Mouse (Mus musculus) gastrocnemius, postnatal 10 days (tissue): Measurements from ENCODE around the gene Ssx2ip. TPM values are rescaled to one million over a fixed set of nuclear protein-coding genes. Genes with fewer than 3 reads are reported as not detected.

Experiments used
- microRNA-seq, 2 experiments: library from miRNA; unstranded; fragments of <30 nt; microRNA quantifications; one replicate each; pipeline ENCODE4 v1.2.0; 2021
- total RNA-seq, 2 experiments: library from RNA; stranded (reverse); gene quantifications; 2 replicates each; pipeline ENCODE4 v1.2.3; 2021

Gene Ssx2ip
- total RNA-seq, 2 experiments from 2014 or later, result 16.2 to 17.5 TPM

Small RNA genes lying within 50 kb of the gene (microRNA-seq; reads per million reads assigned to microRNA genes)
- gene Gm22901, result 0 reads per million in 2 experiments

Other genes with a start within 250 kb of the Ssx2ip start
- gene Lpar3, start 183.7 kb upstream of the Ssx2ip start, total RNA-seq, result under 1 TPM; 0.21 to 0.95 TPM
- gene Ctbs, start 45.2 kb downstream of the Ssx2ip start, total RNA-seq, result 1 to 10 TPM; 6.5 to 7.4 TPM
- gene Spata1, start 95.1 kb downstream of the Ssx2ip start, total RNA-seq, result 1 to 10 TPM; 2.0 to 2.4 TPM
- 100 to 1,000 TPM; 278 TPM for gene Gng5, start 95.2 kb downstream of the Ssx2ip start, total RNA-seq
- 10 to 100 TPM; 15.2 to 17.8 TPM for gene Rpf1, start 116.8 kb downstream of the Ssx2ip start, total RNA-seq
- gene Uox, start 165.8 kb downstream of the Ssx2ip start, total RNA-seq, result under 1 TPM in 1 of 2 experiments, not detected in 1; 0.32 TPM
- gene Dnase2b, start 211.0 kb downstream of the Ssx2ip start, total RNA-seq, result not detected
- gene 4930503B20Rik, start 246.7 kb downstream of the Ssx2ip start, total RNA-seq, result under 1 TPM in 1 of 2 experiments, not detected in 1; 0.16 TPM